Mouse (Mus musculus): ENCODE measurements around the gene Rnf8. TPM values are rescaled to one million over a fixed set of nuclear protein-coding genes. Genes with fewer than 3 reads are reported as not detected.

Rnf8 gene
- polyA plus RNA-seq, 1 experiment from 2014 or later: 104 TPM

GRCm38 (mm10) chr17:29669030-29669429, 54.4 kb downstream of the Rnf8 start:
- 0 out of 2 replicates have a peak, but pooled peaks cover 2% of the 10 kb centered on the region for H3K36me3 ChIP-seq (ENCODE audit: control insufficient read depth, insufficient read depth)
- ATAC-seq: no peak
- whole genome bisulfite sequencing: 81% methylated on average over 4 of the region's 4 CpGs

GRCm38 (mm10) chr17:29669936-29670335, 55.3 kb downstream of the Rnf8 start:
- H3K4me3 ChIP-seq (replicated peaks; ENCODE audit: low read length): no peak overlapping the region
- no peak overlapping the region for H3K9ac ChIP-seq (replicated peaks; ENCODE audit: low read depth, low read length)
- no peak overlapping the region for H3K27ac ChIP-seq (ENCODE audit: low read length)
- no peaks in the 10 kb centered on the region for H3K9me3 ChIP-seq (ENCODE audit: control insufficient read depth, low read length)
- H3K4me2 ChIP-seq (ENCODE audit: low read length): no peak overlapping the region
- no peak for ATAC-seq
- peaks cover 14% of the 10 kb centered on the region for H3K4me1 ChIP-seq (replicated peaks; ENCODE audit: control insufficient read depth, insufficient read depth, low read length)
- H3K36me3 ChIP-seq (ENCODE audit: control insufficient read depth, insufficient read depth): 0 out of 2 replicates have a peak, but pooled peaks cover 2% of the 10 kb centered on the region
- no peaks in the 10 kb centered on the region for H3K27me3 ChIP-seq (replicated peaks; ENCODE audit: control insufficient read depth, insufficient read depth, low read length)

More at GRCm38 (mm10) chr17:29669030-29669429, 54.4 kb downstream of the Rnf8 start:
- H3K4me3 ChIP-seq (replicated peaks; ENCODE audit: low read length): no peak overlapping the region
- H3K4me2 ChIP-seq (ENCODE audit: low read length): no peak overlapping the region
- peak overlapping the region; percentile 69 for H3K27ac ChIP-seq (ENCODE audit: low read length)
- no peaks in the 10 kb centered on the region for H3K9me3 ChIP-seq (ENCODE audit: control insufficient read depth, low read length)
- peaks cover 14% of the 10 kb centered on the region for H3K4me1 ChIP-seq (replicated peaks; ENCODE audit: control insufficient read depth, insufficient read depth, low read length)
- H3K9ac ChIP-seq (replicated peaks; ENCODE audit: low read depth, low read length): no peak overlapping the region
- H3K27me3 ChIP-seq (replicated peaks; ENCODE audit: control insufficient read depth, insufficient read depth, low read length): no peaks in the 10 kb centered on the region

- Histone ChIP-seq H3K4me3 (replicated peaks; ENCODE audit: low read length) (no peak overlapping the region), H3K4me1 (replicated peaks; ENCODE audit: control insufficient read depth, insufficient read depth, low read length) (peaks cover 14% of the 10 kb centered on the region), H3K36me3 (ENCODE audit: control insufficient read depth, insufficient read depth) (peaks cover 8% of the 10 kb centered on the region), H3K27me3 (replicated peaks; ENCODE audit: control insufficient read depth, insufficient read depth, low read length) (no peaks in the 10 kb centered on the region), H3K9me3 (ENCODE audit: control insufficient read depth, low read length) (no peaks in the 10 kb centered on the region), H3K4me2 (ENCODE audit: low read length) (no peak overlapping the region), H3K9ac (replicated peaks; ENCODE audit: low read depth, low read length) (no peak overlapping the region), H3K27ac (ENCODE audit: low read length) (no peak overlapping the region)
- whole genome bisulfite sequencing: 73% methylated on average over 2 of the region's 2 CpGs
- ATAC-seq: no peak
Observed at GRCm38 (mm10) chr17:29671021-29671420, 56.4 kb downstream of the Rnf8 start.

- no peak overlapping the region for H3K9ac ChIP-seq (replicated peaks; ENCODE audit: low read depth, low read length)
- H3K27me3 ChIP-seq (replicated peaks; ENCODE audit: control insufficient read depth, insufficient read depth, low read length): no peaks in the 10 kb centered on the region
- ATAC-seq: no peak
- WGBS: 94% methylated on average over 4 of the region's 4 CpGs
- H3K36me3 ChIP-seq (ENCODE audit: control insufficient read depth, insufficient read depth): peaks cover 19% of the 10 kb centered on the region
- peaks cover 7% of the 10 kb centered on the region for H3K4me1 ChIP-seq (replicated peaks; ENCODE audit: control insufficient read depth, insufficient read depth, low read length)
- H3K4me2 ChIP-seq (ENCODE audit: low read length): no peak overlapping the region
- H3K4me3 ChIP-seq (replicated peaks; ENCODE audit: low read length): no peak overlapping the region
- H3K9me3 ChIP-seq (ENCODE audit: control insufficient read depth, low read length): no peaks in the 10 kb centered on the region
- H3K27ac ChIP-seq (ENCODE audit: low read length): no peak overlapping the region
Observed at GRCm38 (mm10) chr17:29673325-29673724, 58.7 kb downstream of the Rnf8 start.

- no peaks in the 10 kb centered on the region for H3K9me3 ChIP-seq (ENCODE audit: control insufficient read depth, low read length)
- no peaks in the 10 kb centered on the region for H3K27me3 ChIP-seq (replicated peaks; ENCODE audit: control insufficient read depth, insufficient read depth, low read length)
- WGBS: 85% methylated on average over 8 of the region's 8 CpGs
- no peak for ATAC-seq
- no peak overlapping the region for H3K27ac ChIP-seq (ENCODE audit: low read length)
- H3K4me1 ChIP-seq (replicated peaks; ENCODE audit: control insufficient read depth, insufficient read depth, low read length): peaks cover 18% of the 10 kb centered on the region
- no peak overlapping the region for H3K4me2 ChIP-seq (ENCODE audit: low read length)
- no peak overlapping the region for H3K4me3 ChIP-seq (replicated peaks; ENCODE audit: low read length)
- H3K9ac ChIP-seq (replicated peaks; ENCODE audit: low read depth, low read length): no peak overlapping the region
- peaks cover 24% of the 10 kb centered on the region for H3K36me3 ChIP-seq (ENCODE audit: control insufficient read depth, insufficient read depth)
Observed at GRCm38 (mm10) chr17:29678526-29678925, 63.9 kb downstream of the Rnf8 start.

- peaks cover 24% of the 10 kb centered on the region for H3K36me3 ChIP-seq (ENCODE audit: control insufficient read depth, insufficient read depth)
- H3K27ac ChIP-seq (ENCODE audit: low read length): no peak overlapping the region
- H3K9ac ChIP-seq (replicated peaks; ENCODE audit: low read depth, low read length): no peak overlapping the region
- no peak overlapping the region for H3K4me2 ChIP-seq (ENCODE audit: low read length)
- no peaks in the 10 kb centered on the region for H3K27me3 ChIP-seq (replicated peaks; ENCODE audit: control insufficient read depth, insufficient read depth, low read length)
- no peaks in the 10 kb centered on the region for H3K9me3 ChIP-seq (ENCODE audit: control insufficient read depth, low read length)
- no peak overlapping the region for H3K4me3 ChIP-seq (replicated peaks; ENCODE audit: low read length)
- 89% methylated on average over 6 of the region's 6 CpGs for WGBS
- ATAC-seq: no peak
- H3K4me1 ChIP-seq (replicated peaks; ENCODE audit: control insufficient read depth, insufficient read depth, low read length): peaks cover 18% of the 10 kb centered on the region
Observed at GRCm38 (mm10) chr17:29679038-29679767, 64.6 kb downstream of the Rnf8 start.

GRCm38 (mm10) chr17:29680174-29680573, 65.6 kb downstream of the Rnf8 start:
- H3K4me1 ChIP-seq (replicated peaks; ENCODE audit: control insufficient read depth, insufficient read depth, low read length): peaks cover 18% of the 10 kb centered on the region
- no peaks in the 10 kb centered on the region for H3K27me3 ChIP-seq (replicated peaks; ENCODE audit: control insufficient read depth, insufficient read depth, low read length)
- H3K9me3 ChIP-seq (ENCODE audit: control insufficient read depth, low read length): no peaks in the 10 kb centered on the region
- no peak overlapping the region for H3K4me2 ChIP-seq (ENCODE audit: low read length)
- H3K27ac ChIP-seq (ENCODE audit: low read length): peak overlapping the region; percentile 80
- ATAC-seq: peak; percentile 88
- H3K4me3 ChIP-seq (replicated peaks; ENCODE audit: low read length): no peak overlapping the region
- WGBS: 53% methylated on average over 2 of the region's 2 CpGs
- no peak overlapping the region for H3K9ac ChIP-seq (replicated peaks; ENCODE audit: low read depth, low read length)
- peaks cover 28% of the 10 kb centered on the region for H3K36me3 ChIP-seq (ENCODE audit: control insufficient read depth, insufficient read depth)

- Histone ChIP-seq H3K27me3 (replicated peaks; ENCODE audit: control insufficient read depth, insufficient read depth, low read length) (no peaks in the 10 kb centered on the region), H3K4me2 (ENCODE audit: low read length) (no peak overlapping the region), H3K9me3 (ENCODE audit: control insufficient read depth, low read length) (no peaks in the 10 kb centered on the region), H3K4me3 (replicated peaks; ENCODE audit: low read length) (no peak overlapping the region), H3K36me3 (ENCODE audit: control insufficient read depth, insufficient read depth) (peaks cover 24% of the 10 kb centered on the region), H3K4me1 (replicated peaks; ENCODE audit: control insufficient read depth, insufficient read depth, low read length) (peaks cover 18% of the 10 kb centered on the region), H3K27ac (ENCODE audit: low read length) (peak overlapping the region; percentile 80), H3K9ac (replicated peaks; ENCODE audit: low read depth, low read length) (no peak overlapping the region)
- ATAC-seq: no peak
- WGBS: 95% methylated on average over 2 of the region's 2 CpGs
Observed at GRCm38 (mm10) chr17:29680921-29681320, 66.3 kb downstream of the Rnf8 start.

- Histone ChIP-seq H3K4me3 (replicated peaks; ENCODE audit: low read length) (no peak overlapping the region), H3K27ac (ENCODE audit: low read length) (no peak overlapping the region), H3K36me3 (ENCODE audit: control insufficient read depth, insufficient read depth) (peaks cover 20% of the 10 kb centered on the region), H3K4me2 (ENCODE audit: low read length) (no peak overlapping the region), H3K9ac (replicated peaks; ENCODE audit: low read depth, low read length) (no peak overlapping the region), H3K9me3 (ENCODE audit: control insufficient read depth, low read length) (no peaks in the 10 kb centered on the region), H3K4me1 (replicated peaks; ENCODE audit: control insufficient read depth, insufficient read depth, low read length) (peaks cover 18% of the 10 kb centered on the region), H3K27me3 (replicated peaks; ENCODE audit: control insufficient read depth, insufficient read depth, low read length) (no peaks in the 10 kb centered on the region)
- no peak for ATAC-seq
- 93% methylated on average over 9 of the region's 9 CpGs for WGBS
Observed at GRCm38 (mm10) chr17:29681669-29682068, 67.1 kb downstream of the Rnf8 start.
